Mouse (Mus musculus): Measurements from ENCODE around the gene Mrpl44.

DNA sequence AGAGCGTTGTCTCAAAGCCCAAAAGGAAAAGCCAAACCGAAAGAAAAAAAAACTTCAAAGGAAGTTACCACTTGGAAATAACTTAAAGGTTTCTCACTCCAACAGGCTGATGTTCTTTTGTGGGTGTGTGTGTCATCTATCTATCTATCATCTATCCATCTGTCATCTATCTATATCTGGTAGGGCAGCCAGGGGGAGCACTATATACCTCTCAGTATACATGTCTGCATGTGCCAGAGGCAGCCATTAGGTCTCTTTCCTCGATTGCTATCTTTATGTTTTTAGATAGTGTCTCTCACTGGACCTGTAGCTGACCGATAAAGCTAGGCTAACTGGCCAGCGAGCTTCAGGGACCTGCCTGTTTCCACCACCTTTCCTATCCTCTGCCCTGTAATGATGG, 41.0 kb upstream of the Mrpl44 start:
- no peak for TF ChIP-seq CTCF (IDR thresholded peaks at IDR 0.05; ENCODE audit: low read depth)
- no peak for TF ChIP-seq EP300 (IDR thresholded peaks at IDR 0.05; ENCODE audit: low read depth)
